Mouse (Mus musculus) CD4-positive, CD25-positive, alpha-beta regulatory T cell, adult 9 weeks (primary cell): ENCODE data around the gene Mrgpre. TPM values are rescaled to one million over a fixed set of nuclear protein-coding genes. Genes with fewer than 3 reads are reported as not detected.

Experiments used
- polyA plus RNA-seq: library from polyadenylated mRNA; unstranded; fragments of 100-300 nt; shearing (Covaris generic); gene quantifications from one replicate; pipeline ENCODE4 v1.2.1, GENCODE M21; 2017

Gene Mrgpre
- 10.8 TPM for polyA plus RNA-seq

GRCm38 (mm10) chr7:143783996-143784829 lies at the start of gene Mrgpre:
Gene Mrgpre, minus strand, starts transcription at chr7:143784500.

GRCm38 (mm10) chr7:143822375-143823265 lies 38.3 kb upstream of the Mrgpre start, which contains the start of the genes Nadsyn1 and Dhcr7:
Gene Nadsyn1, minus strand, starts transcription at chr7:143822849.
Gene Dhcr7, plus strand, starts transcription at chr7:143823145.

GRCm38 (mm10) chr7:143766893-143767292 lies 17.4 kb downstream of the Mrgpre start, which contains the start of gene Mrgprg:
Gene Mrgprg, minus strand, starts transcription at chr7:143766993.

GRCm38 (mm10) chr7:143756125-143757026 lies 27.9 kb downstream of the Mrgpre start, which contains the start of gene Osbpl5:
Gene Osbpl5, minus strand, starts transcription at chr7:143756985.

Other genes with a start within 250 kb of the Mrgpre start
- gene Nap1l4, start 235.4 kb downstream of the Mrgpre start, polyA plus RNA-seq = 337 TPM
- gene Cars, start 184.4 kb downstream of the Mrgpre start, polyA plus RNA-seq = 44.0 TPM
- gene Tnfrsf26, start 155.8 kb downstream of the Mrgpre start, polyA plus RNA-seq = 37.5 TPM
- gene Tnfrsf22, start 134.8 kb downstream of the Mrgpre start, polyA plus RNA-seq = 40.0 TPM
- gene Tnfrsf23, start 98.6 kb downstream of the Mrgpre start, polyA plus RNA-seq = 4.5 TPM
- 33.3 TPM for gene Osbpl5, start 27.5 kb downstream of the Mrgpre start, polyA plus RNA-seq
- not detected for gene Mrgprg, start 17.5 kb downstream of the Mrgpre start, polyA plus RNA-seq
- 26.4 TPM for gene Nadsyn1, start 38.3 kb upstream of the Mrgpre start, polyA plus RNA-seq
- 50.8 TPM for gene Dhcr7, start 38.6 kb upstream of the Mrgpre start, polyA plus RNA-seq
- not detected for gene Gm498, start 82.3 kb upstream of the Mrgpre start, polyA plus RNA-seq
- not detected for gene Shank2, start 217.4 kb upstream of the Mrgpre start, polyA plus RNA-seq